Mouse (Mus musculus): ENCODE measurements around the gene Lman2.

DNA sequence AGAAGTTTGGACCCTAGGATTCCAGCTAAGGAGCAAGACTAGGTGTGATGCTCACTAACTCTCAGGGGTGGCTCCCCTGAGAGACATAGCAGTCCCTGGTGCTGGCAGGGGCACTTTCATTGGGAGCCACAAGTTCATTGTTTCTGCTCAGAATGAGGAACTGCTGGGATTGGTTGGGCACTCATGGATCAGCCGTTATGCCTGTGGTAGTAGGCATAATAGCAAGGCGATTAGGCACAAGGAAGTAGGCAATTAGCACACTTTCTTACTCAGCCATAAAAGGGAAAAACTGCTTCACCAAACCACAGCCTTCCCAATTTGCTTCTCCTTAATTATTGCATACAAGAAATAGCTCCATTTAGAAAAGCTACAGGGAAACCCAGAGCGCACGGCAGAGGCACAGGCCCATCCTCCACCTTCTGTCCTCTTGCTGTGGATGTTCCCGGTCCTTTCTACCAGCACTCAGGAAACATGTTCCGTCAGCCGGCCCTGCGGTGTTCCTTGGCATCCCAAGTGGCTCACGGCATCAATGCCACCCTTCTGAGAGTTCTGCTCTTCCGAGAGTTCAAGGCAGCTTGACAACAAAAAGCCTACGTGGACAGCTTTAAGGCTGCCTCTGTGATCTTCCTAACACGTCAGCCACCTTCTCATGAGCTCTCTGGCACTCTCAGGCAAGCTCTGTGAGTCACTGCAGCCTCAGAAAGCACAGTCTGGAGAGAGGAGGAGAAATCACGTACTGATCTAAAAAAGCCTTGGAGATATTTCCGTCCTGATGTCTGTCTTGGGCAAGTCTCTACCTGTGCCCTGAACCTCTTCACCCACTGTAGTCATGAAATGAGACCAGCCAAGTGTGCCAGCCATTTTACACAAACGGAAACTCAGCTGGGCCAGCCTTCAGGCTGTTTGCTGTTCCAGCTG, 41.6 kb upstream of the Lman2 start:
- TF ChIP-seq CTCF (IDR thresholded peaks at IDR 0.05; ENCODE audit: low read depth) (no peak), EP300 (IDR thresholded peaks at IDR 0.05; ENCODE audit: low read depth) (no peak)

All from heart, postnatal 0 days (tissue).